Mouse (Mus musculus) lung, postnatal 0 days (tissue): ENCODE results near the gene H6pd.

Experiments
- CTCF ChIP-seq: IDR thresholded peaks from 2 replicates; pipeline ENCODE4 v1.5.1; 2016; ENCODE audit warnings: antibody characterized with exemption, mild to moderate bottlenecking
- EP300 ChIP-seq: IDR thresholded peaks from 2 replicates; pipeline ENCODE4 v1.6.1; 2016; ENCODE audit warnings: antibody characterized with exemption, mild to moderate bottlenecking, control low read depth

DNA sequence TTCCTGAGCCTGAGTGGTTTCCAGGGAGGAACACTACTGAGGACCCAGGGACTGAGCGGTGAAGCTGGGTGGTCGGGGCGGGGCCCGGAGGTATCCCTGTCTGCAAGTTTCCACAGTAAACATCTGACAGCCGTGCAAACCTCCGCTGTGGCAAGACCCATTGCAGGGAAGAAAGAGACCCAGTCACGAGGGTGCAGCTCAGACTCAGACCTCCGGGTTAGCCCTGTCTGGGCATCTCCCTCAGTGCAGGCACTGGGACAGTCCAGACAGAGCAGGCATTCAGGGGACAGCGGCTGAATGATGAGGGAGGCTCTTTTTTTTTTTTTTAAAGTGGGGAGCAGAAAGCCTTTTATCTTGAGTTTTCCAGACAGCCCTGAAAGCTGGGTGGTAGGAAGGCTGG is 63.6 kb downstream of the H6pd start:
- TF ChIP-seq CTCF (no peak), EP300 (no peak)
